Mouse (Mus musculus): ENCODE data around the gene Ndufb2. TPM values are rescaled to one million over a fixed set of nuclear protein-coding genes. Genes with fewer than 3 reads are reported as not detected.

Ndufb2 gene
- total RNA-seq, 4 experiments from 2014 or later = 404 to 454 (median 441) TPM

DNA sequence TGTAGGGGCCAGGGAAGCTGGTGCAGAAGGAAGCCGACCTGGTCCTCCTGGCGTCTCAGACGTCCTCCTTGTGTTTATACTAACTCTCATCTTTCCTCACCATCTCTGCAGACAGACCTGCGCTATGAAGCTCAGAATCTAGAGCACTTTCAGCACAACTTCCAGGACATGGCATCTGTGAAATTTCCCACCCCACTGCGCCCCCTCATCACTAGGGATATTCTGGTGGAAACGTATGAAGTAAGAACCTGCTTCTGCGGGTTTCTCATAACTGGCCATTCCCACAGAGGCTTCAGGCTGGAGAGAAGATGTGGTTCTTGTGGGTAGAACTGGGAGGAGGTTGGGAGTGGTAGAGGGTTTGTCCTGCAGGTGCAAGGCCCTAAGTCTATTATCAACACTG lies 12.8 kb upstream of the Ndufb2 start:
- DNase-seq (ENCODE audit: low spot score in 2 of 2) = no peak

DNA sequence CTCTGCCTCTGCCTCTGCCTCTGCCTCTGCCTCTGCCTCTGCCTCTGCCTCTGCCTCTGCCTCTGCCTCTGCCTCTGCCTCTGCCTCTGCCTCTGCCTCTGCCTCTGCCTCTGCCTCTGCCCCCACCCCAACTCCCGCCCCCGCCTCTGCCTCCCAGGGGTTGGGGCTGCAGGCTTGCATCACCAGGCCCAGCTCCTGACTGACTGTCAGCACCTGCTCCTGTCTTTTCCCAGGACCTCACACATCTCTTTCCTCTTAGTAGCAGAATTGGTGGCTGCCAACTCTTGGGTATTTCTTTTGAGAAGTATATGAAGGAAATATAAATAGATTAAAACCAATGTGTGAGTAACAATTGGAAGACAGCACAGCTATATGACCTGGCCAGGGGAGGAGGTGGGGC lies 11.8 kb upstream of the Ndufb2 start:
- no peak for DNase-seq (ENCODE audit: low spot score in 2 of 2)

DNA sequence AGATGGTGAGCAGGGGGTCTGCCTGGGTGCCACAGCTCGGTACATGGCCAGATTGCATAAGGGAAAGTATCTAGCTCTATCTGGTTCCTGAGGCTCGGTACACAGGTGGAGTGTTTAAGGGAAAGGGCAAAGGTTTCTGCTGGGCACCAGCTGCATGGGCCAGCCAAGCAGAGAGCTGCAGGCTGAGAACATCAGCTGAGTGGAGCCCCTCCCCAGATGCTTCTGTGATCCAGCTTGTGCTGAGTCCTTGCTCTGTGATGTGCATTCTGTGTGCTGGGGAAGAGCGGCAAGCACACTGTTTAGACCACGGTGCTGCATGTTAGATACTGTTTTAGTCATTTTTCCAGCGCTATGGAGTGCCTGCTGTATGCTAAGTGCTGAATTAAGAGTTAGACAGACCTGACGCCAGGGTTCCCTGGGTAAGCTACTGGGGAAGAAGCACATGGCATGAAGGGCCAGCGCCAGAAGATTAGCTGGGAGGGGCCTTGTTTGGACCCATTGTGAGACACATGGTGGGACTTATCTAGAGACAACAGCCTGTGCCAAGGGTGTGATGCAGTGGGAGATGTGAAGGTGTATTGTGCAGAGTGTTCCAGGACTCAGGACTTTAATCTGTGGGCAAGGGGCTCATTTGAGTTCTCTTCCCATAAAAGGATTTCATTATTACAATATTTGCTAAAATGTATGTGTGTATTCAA lies 11.1 kb upstream of the Ndufb2 start:
- no peak for DNase-seq (ENCODE audit: low spot score in 2 of 2)

DNA sequence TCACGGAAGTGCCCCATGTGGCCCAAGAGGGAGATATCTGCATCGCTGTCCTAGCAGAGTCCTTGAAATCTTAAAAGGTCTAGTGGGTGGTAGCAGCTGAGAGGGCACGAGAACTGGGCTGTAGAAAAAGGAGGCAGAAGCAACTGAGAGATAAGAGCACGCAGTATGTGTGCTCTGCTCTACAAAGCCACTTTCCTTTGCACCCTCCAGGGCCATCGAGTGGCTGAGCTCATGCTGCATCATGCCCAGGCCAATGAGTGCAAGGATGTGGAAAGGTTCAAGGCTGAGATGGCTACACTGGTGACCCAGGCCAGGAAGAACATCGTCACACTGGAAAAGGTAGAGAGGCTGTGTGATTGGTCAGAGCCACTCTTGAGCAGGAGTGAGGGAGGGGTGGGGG lies 6.9 kb upstream of the Ndufb2 start, which contains the start of gene Gm42420:
Gene Gm42420 (plus strand): TSS at position 237 of the 400 bp plus-strand sequence.
- no peak for DNase-seq (ENCODE audit: low spot score in 2 of 2)

DNA sequence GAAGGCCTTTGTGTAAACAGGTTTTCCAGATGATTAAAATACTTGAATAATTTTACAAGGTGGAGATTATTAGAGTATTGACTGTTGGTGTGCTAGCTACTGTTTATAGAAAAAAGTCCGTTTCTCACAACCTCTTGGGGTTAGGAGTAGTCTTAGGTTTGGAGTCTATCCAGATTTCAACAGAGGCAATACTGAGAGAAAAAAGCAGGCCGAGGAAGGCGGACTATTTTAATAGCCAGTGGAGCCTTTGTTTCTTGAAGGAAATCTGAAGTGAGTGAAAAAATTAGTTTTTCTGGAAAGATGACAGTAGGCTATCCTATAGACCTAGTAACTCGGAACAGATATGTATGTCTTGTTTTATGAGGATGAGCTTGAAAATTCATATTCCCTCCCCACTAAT lies 893 bp upstream of the Ndufb2 start:
- no peak for DNase-seq (ENCODE audit: low spot score in 2 of 2)

DNA sequence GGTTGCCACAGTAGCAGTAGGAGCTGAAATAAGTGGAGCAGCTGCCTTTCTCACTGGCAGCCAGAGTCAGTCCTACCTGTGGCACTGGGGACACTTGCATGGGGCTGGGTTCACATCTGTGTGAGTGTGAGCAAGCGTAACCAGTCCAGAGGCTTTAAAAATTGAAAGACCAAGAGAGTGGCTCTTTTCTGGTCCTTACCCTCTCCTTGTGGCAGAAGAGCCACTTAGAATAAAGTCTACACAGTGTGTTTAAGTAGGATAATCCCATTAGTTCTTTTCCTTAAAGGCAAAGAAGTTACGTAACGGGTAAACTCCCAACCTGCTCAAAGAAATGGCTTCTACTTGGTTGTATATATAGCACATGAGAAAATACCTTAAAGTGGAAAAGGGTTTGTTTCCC lies 8.5 kb downstream of the Ndufb2 start:
- no peak for DNase-seq (ENCODE audit: low spot score in 2 of 2)

DNA sequence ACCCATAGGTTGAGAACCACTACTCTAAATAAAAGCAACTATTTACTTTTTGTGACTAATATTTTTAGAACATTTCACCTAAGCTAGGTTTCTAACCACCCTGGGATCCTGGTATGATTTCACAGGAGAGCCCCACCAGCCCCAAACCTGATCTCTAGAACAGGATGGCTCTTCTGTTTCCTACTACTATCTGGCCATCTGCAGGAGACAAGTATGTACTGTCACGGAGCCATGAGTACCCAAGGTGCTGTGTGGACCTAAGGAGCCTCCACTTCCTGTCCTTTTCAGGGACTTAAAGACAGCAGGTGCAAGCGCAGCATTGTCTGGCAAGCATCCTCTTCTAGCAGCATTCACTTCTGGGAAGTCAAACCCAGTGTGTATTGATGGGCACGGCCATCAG lies 9.5 kb downstream of the Ndufb2 start:
- no peak for DNase-seq (ENCODE audit: low spot score in 2 of 2)

DNA sequence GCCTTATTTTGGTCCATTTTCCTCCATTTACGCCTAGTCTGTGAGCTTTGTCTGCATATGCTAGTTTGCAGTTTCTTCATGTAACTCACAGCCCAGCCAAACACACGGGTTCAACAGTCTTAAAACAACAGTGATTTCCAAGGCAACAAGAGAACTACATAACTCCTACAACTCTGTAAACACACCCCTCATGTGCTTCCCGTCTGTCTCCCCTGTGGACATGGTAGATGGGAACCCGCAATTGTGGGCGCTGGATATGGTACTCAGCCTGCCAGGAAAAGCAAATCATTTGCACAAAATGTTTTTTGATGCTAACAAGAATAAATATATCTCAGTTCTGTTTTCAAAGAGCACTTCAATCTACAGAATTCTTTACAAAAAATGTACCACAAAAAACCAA lies 12.2 kb downstream of the Ndufb2 start:
- DNase-seq (ENCODE audit: low spot score in 2 of 2) = no peak

DNA sequence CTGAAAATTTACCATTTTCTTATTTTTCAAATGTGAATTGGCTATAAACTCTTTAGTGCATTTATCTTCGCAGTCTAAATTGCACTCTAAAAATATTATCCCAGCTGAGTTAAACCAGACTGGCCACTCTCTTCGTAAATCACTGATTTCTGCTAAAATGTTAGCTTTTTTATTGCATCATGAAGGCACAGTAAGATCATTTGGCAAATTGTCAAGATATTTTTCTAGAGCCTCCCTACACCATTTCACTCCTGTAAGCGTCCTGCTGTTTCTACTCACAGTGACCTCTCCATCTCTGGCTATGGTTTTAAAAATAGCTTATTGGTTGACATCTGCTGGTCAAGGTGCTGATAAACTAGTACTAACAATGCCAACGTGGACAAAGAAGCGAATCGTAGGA lies 13.7 kb downstream of the Ndufb2 start:
- no peak for DNase-seq (ENCODE audit: low spot score in 2 of 2)

DNA sequence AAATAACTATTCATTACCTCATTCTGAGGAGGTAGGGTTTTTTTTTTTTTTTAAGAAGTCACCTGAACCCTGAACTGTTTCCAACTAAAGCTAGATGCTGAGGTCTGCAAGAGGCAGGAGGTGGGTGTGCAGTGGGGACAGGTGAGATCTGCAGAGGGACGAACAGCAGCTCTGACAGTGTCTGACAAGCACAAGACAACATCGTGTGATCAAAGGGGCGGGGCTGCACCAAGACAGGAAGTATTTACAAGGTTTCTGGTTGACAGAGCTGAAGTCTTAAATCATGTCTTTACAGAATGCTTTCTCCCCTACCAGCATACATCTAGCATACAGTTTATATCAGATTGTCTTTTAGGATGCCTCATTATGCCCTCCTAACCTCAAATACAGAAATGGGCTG lies 14.5 kb downstream of the Ndufb2 start:
- DNase-seq (ENCODE audit: low spot score in 2 of 2) = no peak

DNA sequence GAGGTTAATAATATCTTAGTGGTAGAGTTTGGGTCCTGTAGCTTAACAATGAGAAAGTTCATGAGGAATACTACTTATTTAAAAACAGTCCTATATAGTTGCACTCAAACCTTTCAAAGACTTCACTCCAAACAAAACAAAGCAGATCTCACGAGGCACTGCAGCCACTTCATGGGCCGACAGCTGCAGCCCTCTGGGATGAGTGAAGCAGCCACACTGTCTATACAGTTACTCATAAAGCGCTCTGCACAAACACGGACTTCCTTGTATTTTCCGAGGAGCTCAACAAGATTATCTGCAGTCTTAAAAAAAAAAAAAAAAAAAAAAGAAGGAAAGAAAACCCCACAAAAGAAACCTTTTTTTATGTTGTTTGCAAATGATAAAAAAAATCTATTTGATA lies 15.0 kb downstream of the Ndufb2 start:
- DNase-seq (ENCODE audit: low spot score in 2 of 2) = no peak

DNA sequence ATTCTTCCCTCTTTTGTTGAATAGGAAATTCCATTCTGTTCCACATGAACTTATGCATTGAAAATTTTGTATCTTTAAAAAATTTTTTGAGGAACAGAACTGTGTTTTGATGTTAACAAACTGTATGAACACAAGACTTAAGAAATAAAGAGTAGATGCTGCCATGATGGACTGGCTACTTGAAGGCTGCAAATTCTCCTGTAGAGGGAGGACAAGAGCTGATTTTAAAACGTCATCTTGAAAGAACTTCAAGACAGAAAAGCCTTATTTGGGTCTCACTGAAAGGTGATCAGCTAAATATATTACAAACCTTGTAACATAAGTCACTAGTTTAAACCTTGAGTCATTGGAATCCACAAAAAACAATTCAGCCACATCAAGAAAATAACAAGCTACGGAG lies 17.8 kb downstream of the Ndufb2 start:
- no peak for DNase-seq (ENCODE audit: low spot score in 2 of 2)

DNA sequence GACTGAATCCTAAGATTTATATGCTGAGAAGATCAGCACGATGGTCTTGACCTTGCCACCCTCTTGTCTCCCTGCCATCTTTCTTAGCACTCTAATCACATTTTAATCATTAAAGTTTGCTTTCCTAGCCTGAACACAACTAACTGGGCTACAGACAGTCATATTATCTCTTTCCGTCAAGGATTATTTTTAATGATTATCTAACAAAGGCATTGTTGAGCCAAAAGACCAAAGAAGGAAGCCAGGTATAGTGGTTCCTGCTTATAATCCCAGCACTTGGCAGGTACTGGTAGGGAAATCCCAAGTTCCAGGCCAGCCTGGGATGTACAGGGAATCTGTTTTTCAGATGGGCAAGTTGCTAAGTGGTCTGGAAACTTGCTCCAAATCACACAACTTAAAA lies 18.9 kb downstream of the Ndufb2 start:
- no peak for DNase-seq (ENCODE audit: low spot score in 2 of 2)

Other genes with a start within 250 kb of the Ndufb2 start
- 10 to 100 TPM; 12.1 to 18.0 (median 12.7) TPM for gene Slc37a3, start 214.9 kb upstream of the Ndufb2 start, total RNA-seq (2022)
- under 1 TPM in 1 of 4 experiments, not detected in 3; 0.18 TPM for gene Rab19, start 211.4 kb upstream of the Ndufb2 start, total RNA-seq (2022)
- 10 to 100 TPM; 14.0 to 18.6 (median 15.6) TPM for gene Mkrn1, start 172.1 kb upstream of the Ndufb2 start, total RNA-seq (2022)
- gene Dennd2a, start 34.7 kb upstream of the Ndufb2 start, total RNA-seq (2022) = 1 to 10 TPM; 1.5 to 2.8 (median 2.1) TPM
- 1 to 10 TPM; 4.6 to 5.5 (median 5.1) TPM for gene Adck2, start 18.7 kb upstream of the Ndufb2 start, total RNA-seq (2022)
- gene Gm42420, start 6.8 kb upstream of the Ndufb2 start, total RNA-seq (2022) = under 1 TPM in 1 of 4 experiments, not detected in 3; 0.75 TPM
- 1 to 10 TPM; 4.7 to 6.8 (median 6.4) TPM for gene Braf, start 132.9 kb downstream of the Ndufb2 start, total RNA-seq (2022)
- gene Mrps33, start 218.4 kb downstream of the Ndufb2 start, total RNA-seq (2022) = 10 to 100 TPM; 53.7 to 60.8 (median 56.4) TPM